Mouse (Mus musculus): ENCODE measurements around the gene Arhgef7. TPM values are rescaled to one million over a fixed set of nuclear protein-coding genes. Genes with fewer than 3 reads are reported as not detected.

The Arhgef7 gene
- polyA plus RNA-seq, 1 experiment from 2014 or later = 9.4 TPM

- no peaks in the 10 kb centered on the region for H3K27me3 ChIP-seq
- H3K9ac ChIP-seq = no peak overlapping the region
- WGBS (ENCODE audit: insufficient replicate concordance) = 79% methylated on average over 7 of the region's 7 CpGs
- no peak overlapping the region for H3K4me3 ChIP-seq (replicated peaks)
- H3K4me2 ChIP-seq = no peak overlapping the region
- DNase-seq (no peak), ATAC-seq (ENCODE audit: low read depth) (no peak)
- H3K4me1 ChIP-seq (replicated peaks) = no peaks in the 10 kb centered on the region; the same call in 1 of the 2 replicates
- H3K9me3 ChIP-seq (replicated peaks) = no peaks in the 10 kb centered on the region
- H3K36me3 ChIP-seq = peaks cover 38% of the 10 kb centered on the region
- no peak overlapping the region for H3K27ac ChIP-seq
Measured at GRCm38 (mm10) chr8:11800481-11800880, 73.0 kb downstream of the Arhgef7 start.

GRCm38 (mm10) chr8:11801571-11801970 is 74.0 kb downstream of the Arhgef7 start:
- Histone ChIP-seq H3K9ac (no peak overlapping the region), H3K4me2 (no peak overlapping the region), H3K4me3 (replicated peaks) (no peak overlapping the region), H3K36me3 (peaks cover 47% of the 10 kb centered on the region), H3K9me3 (replicated peaks) (no peaks in the 10 kb centered on the region), H3K27ac (no peak overlapping the region), H3K27me3 (no peaks in the 10 kb centered on the region), H3K4me1 (replicated peaks) (no peaks in the 10 kb centered on the region; the same call in 1 of the 2 replicates)
- no peak for DNase-seq
- WGBS (ENCODE audit: insufficient replicate concordance) = 68% methylated on average over 8 of the region's 8 CpGs
- no peak for ATAC-seq (ENCODE audit: low read depth)

- WGBS (ENCODE audit: insufficient replicate concordance) = 81% methylated on average over 4 of the region's 4 CpGs
- Histone ChIP-seq H3K36me3 (peaks cover 77% of the 10 kb centered on the region), H3K9me3 (replicated peaks) (no peaks in the 10 kb centered on the region)
Measured at GRCm38 (mm10) chr8:11804914-11805313, 77.4 kb downstream of the Arhgef7 start.

GRCm38 (mm10) chr8:11806252-11806651 is 78.7 kb downstream of the Arhgef7 start:
- Histone ChIP-seq H3K27ac (no peak overlapping the region), H3K36me3 (peaks cover 82% of the 10 kb centered on the region), H3K4me3 (replicated peaks) (no peak overlapping the region), H3K27me3 (no peaks in the 10 kb centered on the region), H3K4me1 (replicated peaks) (no peaks in the 10 kb centered on the region), H3K9ac (no peak overlapping the region), H3K4me2 (no peak overlapping the region), H3K9me3 (replicated peaks) (no peaks in the 10 kb centered on the region)
- no peak for DNase-seq
- no peak for ATAC-seq (ENCODE audit: low read depth)
- 82% methylated on average over 6 of the region's 6 CpGs for WGBS (ENCODE audit: insufficient replicate concordance)

More at GRCm38 (mm10) chr8:11804914-11805313, 77.4 kb downstream of the Arhgef7 start:
- Histone ChIP-seq H3K27me3 (no peaks in the 10 kb centered on the region), H3K4me1 (replicated peaks) (no peaks in the 10 kb centered on the region; the same call in 1 of the 2 replicates), H3K4me2 (no peak overlapping the region), H3K27ac (no peak overlapping the region), H3K9ac (no peak overlapping the region), H3K4me3 (replicated peaks) (no peak overlapping the region)
- no peak for DNase-seq
- no peak for ATAC-seq (ENCODE audit: low read depth)

GRCm38 (mm10) chr8:11807361-11807760 is 79.8 kb downstream of the Arhgef7 start:
- no peak overlapping the region for H3K4me3 ChIP-seq (replicated peaks)
- ATAC-seq (ENCODE audit: low read depth) = no peak
- no peak for DNase-seq
- H3K9ac ChIP-seq = no peak overlapping the region
- H3K36me3 ChIP-seq = peaks cover 79% of the 10 kb centered on the region
- no peaks in the 10 kb centered on the region for H3K27me3 ChIP-seq
- H3K4me1 ChIP-seq (replicated peaks) = no peaks in the 10 kb centered on the region
- 73% methylated on average over 3 of the region's 3 CpGs for WGBS (ENCODE audit: insufficient replicate concordance)
- no peaks in the 10 kb centered on the region for H3K9me3 ChIP-seq (replicated peaks)
- H3K4me2 ChIP-seq = no peak overlapping the region
- no peak overlapping the region for H3K27ac ChIP-seq

GRCm38 (mm10) chr8:11808047-11808446 is 80.5 kb downstream of the Arhgef7 start:
- H3K9ac ChIP-seq = no peak overlapping the region
- WGBS (ENCODE audit: insufficient replicate concordance) = 66% methylated on average over 5 of the region's 5 CpGs
- H3K4me1 ChIP-seq (replicated peaks) = 0 out of 2 replicates have a peak, but pooled peaks cover 2% of the 10 kb centered on the region
- no peak overlapping the region for H3K4me2 ChIP-seq
- ATAC-seq (ENCODE audit: low read depth) (no peak), DNase-seq (no peak)
- H3K9me3 ChIP-seq (replicated peaks) = no peaks in the 10 kb centered on the region
- no peak overlapping the region for H3K27ac ChIP-seq
- H3K36me3 ChIP-seq = peaks cover 80% of the 10 kb centered on the region
- H3K27me3 ChIP-seq = no peaks in the 10 kb centered on the region
- H3K4me3 ChIP-seq (replicated peaks) = no peak overlapping the region

- H3K27me3 ChIP-seq = no peaks in the 10 kb centered on the region
- H3K9ac ChIP-seq = no peak overlapping the region
- no peak overlapping the region for H3K4me2 ChIP-seq
- H3K27ac ChIP-seq = no peak overlapping the region
- no peak for DNase-seq
- peaks cover 88% of the 10 kb centered on the region for H3K36me3 ChIP-seq
- ATAC-seq (ENCODE audit: low read depth) = no peak
- H3K9me3 ChIP-seq (replicated peaks) = no peaks in the 10 kb centered on the region
- peaks cover 8% of the 10 kb centered on the region for H3K4me1 ChIP-seq (replicated peaks)
- no peak overlapping the region for H3K4me3 ChIP-seq (replicated peaks)
- WGBS (ENCODE audit: insufficient replicate concordance) = 72% methylated on average over 5 of the region's 5 CpGs
Measured at GRCm38 (mm10) chr8:11810426-11810825, 82.9 kb downstream of the Arhgef7 start.

- no peak for ATAC-seq (ENCODE audit: low read depth)
- 81% methylated on average over 7 of the region's 7 CpGs for WGBS (ENCODE audit: insufficient replicate concordance)
- H3K9me3 ChIP-seq (replicated peaks) = no peaks in the 10 kb centered on the region
- no peak overlapping the region for H3K9ac ChIP-seq
- no peak for DNase-seq
- H3K4me2 ChIP-seq = no peak overlapping the region
- H3K4me1 ChIP-seq (replicated peaks) = peaks cover 8% of the 10 kb centered on the region
- no peaks in the 10 kb centered on the region for H3K27me3 ChIP-seq
- H3K36me3 ChIP-seq = peaks cover 89% of the 10 kb centered on the region
- no peak overlapping the region for H3K27ac ChIP-seq
- H3K4me3 ChIP-seq (replicated peaks) = no peak overlapping the region
Measured at GRCm38 (mm10) chr8:11813801-11814200, 86.3 kb downstream of the Arhgef7 start.

- no peaks in the 10 kb centered on the region for H3K27me3 ChIP-seq
- DNase-seq = no peak
- no peak overlapping the region for H3K4me3 ChIP-seq (replicated peaks)
- WGBS (ENCODE audit: insufficient replicate concordance) = 77% methylated on average over 7 of the region's 7 CpGs
- no peak overlapping the region for H3K27ac ChIP-seq
- no peak for ATAC-seq (ENCODE audit: low read depth)
- H3K4me2 ChIP-seq = no peak overlapping the region
- peaks cover 89% of the 10 kb centered on the region for H3K36me3 ChIP-seq
- H3K9ac ChIP-seq = no peak overlapping the region
- H3K4me1 ChIP-seq (replicated peaks) = peaks cover 8% of the 10 kb centered on the region
- H3K9me3 ChIP-seq (replicated peaks) = no peaks in the 10 kb centered on the region
Measured at GRCm38 (mm10) chr8:11815206-11815605, 87.7 kb downstream of the Arhgef7 start.

GRCm38 (mm10) chr8:11820136-11820535 is 92.6 kb downstream of the Arhgef7 start:
- no peak overlapping the region for H3K4me3 ChIP-seq (replicated peaks)
- H3K9ac ChIP-seq = no peak overlapping the region
- no peaks in the 10 kb centered on the region for H3K27me3 ChIP-seq
- DNase-seq = no peak
- H3K9me3 ChIP-seq (replicated peaks) = no peaks in the 10 kb centered on the region
- peaks cover 93% of the 10 kb centered on the region for H3K36me3 ChIP-seq
- ATAC-seq (ENCODE audit: low read depth) = no peak
- H3K4me2 ChIP-seq = no peak overlapping the region
- no peak overlapping the region for H3K27ac ChIP-seq
- 81% methylated on average over 5 of the region's 5 CpGs for WGBS (ENCODE audit: insufficient replicate concordance)
- no peaks in the 10 kb centered on the region for H3K4me1 ChIP-seq (replicated peaks)

GRCm38 (mm10) chr8:11820568-11820967 is 93.0 kb downstream of the Arhgef7 start:
- Histone ChIP-seq H3K9ac (no peak overlapping the region), H3K27ac (no peak overlapping the region), H3K36me3 (peaks cover 93% of the 10 kb centered on the region), H3K27me3 (no peaks in the 10 kb centered on the region), H3K9me3 (replicated peaks) (no peaks in the 10 kb centered on the region), H3K4me2 (no peak overlapping the region), H3K4me3 (replicated peaks) (no peak overlapping the region), H3K4me1 (replicated peaks) (no peaks in the 10 kb centered on the region)
- DNase-seq (no peak), ATAC-seq (ENCODE audit: low read depth) (no peak)
- 83% methylated on average over 5 of the region's 5 CpGs for WGBS (ENCODE audit: insufficient replicate concordance)

- 88% methylated on average over 14 of the region's 14 CpGs for WGBS (ENCODE audit: insufficient replicate concordance)
- H3K36me3 ChIP-seq = peaks cover 83% of the 10 kb centered on the region
- ATAC-seq (ENCODE audit: low read depth) = no peak
Measured at GRCm38 (mm10) chr8:11821451-11822206, 94.1 kb downstream of the Arhgef7 start.

More at GRCm38 (mm10) chr8:11821451-11822206, 94.1 kb downstream of the Arhgef7 start:
- Histone ChIP-seq H3K9me3 (replicated peaks) (no peaks in the 10 kb centered on the region), H3K4me1 (replicated peaks) (no peaks in the 10 kb centered on the region), H3K4me2 (no peak overlapping the region), H3K9ac (no peak overlapping the region), H3K27ac (no peak overlapping the region), H3K4me3 (replicated peaks) (no peak overlapping the region), H3K27me3 (no peaks in the 10 kb centered on the region)
- no peak for DNase-seq
